Mouse (Mus musculus) testis, adult 2 months (tissue): ENCODE results near the gene Spata32. TPM values are rescaled to one million over a fixed set of nuclear protein-coding genes. Genes with fewer than 3 reads are reported as not detected.

Experiments
- H3K27ac ChIP-seq: fragments of 200-500 bp; 2 replicates; pipeline ENCODE4 v1.5.1; 2012; ENCODE audit warnings: low read depth, low read length; ENCODE audit not compliant: control insufficient read depth, insufficient read depth
- H3K27me3 ChIP-seq: fragments of 200-500 bp; 2 replicates; pipeline ENCODE4 v1.6.1; 2012; ENCODE audit warnings: mild to moderate bottlenecking, low read length, moderate library complexity; ENCODE audit not compliant: control insufficient read depth, insufficient read depth
- H3K36me3 ChIP-seq: fragments of 200-500 bp; 2 replicates; pipeline ENCODE4 v1.6.1; 2012; ENCODE audit warnings: mild to moderate bottlenecking, low read length; ENCODE audit not compliant: control insufficient read depth, insufficient read depth
- H3K4me1 ChIP-seq: fragments of 200-500 bp; 2 replicates; pipeline ENCODE4 v1.6.1; 2012; ENCODE audit warnings: low read length; ENCODE audit not compliant: control insufficient read depth, insufficient read depth
- H3K4me3 ChIP-seq: fragments of 200-500 bp; 2 replicates; pipeline ENCODE4 v1.5.1; 2012; ENCODE audit warnings: low read depth, mild to moderate bottlenecking, low read length, moderate library complexity, mixed read lengths; ENCODE audit not compliant: control insufficient read depth
- CTCF ChIP-seq: fragments of 200-500 bp; IDR thresholded peaks from 2 replicates; pipeline ENCODE4 v1.5.1; 2012; ENCODE audit warnings: low read depth, mild to moderate bottlenecking, inconsistent platforms, low read length, moderate library complexity; ENCODE audit not compliant: control insufficient read depth, insufficient read depth, insufficient replicate concordance
- POLR2A ChIP-seq: fragments of 200-500 bp; IDR thresholded peaks from 2 replicates; pipeline ENCODE4 v1.6.1; 2012; ENCODE audit warnings: low read depth, mild to moderate bottlenecking, inconsistent platforms, low read length, moderate library complexity; ENCODE audit not compliant: control insufficient read depth
- polyA plus RNA-seq: library from polyadenylated mRNA; depleted of rRNA; stranded (reverse); fragments of >200 nt; gene quantifications from 2 replicates; pipeline ENCODE4 v1.2.3, GENCODE M21; 2012

Spata32 gene
- polyA plus RNA-seq, 1 experiment: 142 TPM

DNA sequence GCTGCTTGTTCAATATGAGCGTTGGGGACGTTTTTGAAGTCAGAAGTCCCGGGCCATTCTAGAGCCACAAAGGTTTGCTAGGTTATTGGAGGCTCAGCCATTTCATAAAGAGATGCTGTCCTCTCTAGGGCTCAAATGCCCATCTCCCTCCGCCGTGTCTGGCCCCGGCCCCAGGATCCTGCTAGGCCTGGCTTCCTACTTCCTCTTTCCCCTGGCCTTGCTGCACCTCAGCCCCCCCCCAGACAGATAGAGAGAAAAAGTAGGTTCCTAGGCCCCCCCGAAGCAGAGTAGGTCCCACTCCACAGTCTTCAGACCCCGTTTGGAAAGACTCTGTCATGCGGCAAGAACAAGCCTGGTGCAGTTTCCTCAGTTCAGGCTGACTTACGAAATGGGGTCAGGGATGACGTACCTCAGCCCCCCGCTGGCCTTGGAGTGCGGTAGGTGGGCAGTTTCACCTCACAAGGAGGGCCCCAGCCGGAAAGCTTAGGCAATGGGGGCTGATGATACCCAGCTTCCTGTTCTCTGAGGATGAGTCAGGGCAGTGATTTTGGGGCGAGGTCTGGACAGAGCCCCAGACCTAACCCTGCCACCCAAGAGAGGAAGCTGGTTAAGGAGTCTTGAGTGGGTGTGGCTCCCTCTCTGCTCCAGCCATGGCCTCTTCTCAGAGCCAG is 40.3 kb downstream of the Spata32 start:
- no peaks in the 10 kb centered on the region; the same call in 1 of the 2 replicates for H3K4me1 ChIP-seq
- no peaks in the 10 kb centered on the region for H3K27me3 ChIP-seq
- TF ChIP-seq CTCF: no peak
- no peak for TF ChIP-seq POLR2A
- H3K27ac ChIP-seq: no peak overlapping the region
- H3K36me3 ChIP-seq: no peaks in the 10 kb centered on the region
- H3K4me3 ChIP-seq: no peak overlapping the region

DNA sequence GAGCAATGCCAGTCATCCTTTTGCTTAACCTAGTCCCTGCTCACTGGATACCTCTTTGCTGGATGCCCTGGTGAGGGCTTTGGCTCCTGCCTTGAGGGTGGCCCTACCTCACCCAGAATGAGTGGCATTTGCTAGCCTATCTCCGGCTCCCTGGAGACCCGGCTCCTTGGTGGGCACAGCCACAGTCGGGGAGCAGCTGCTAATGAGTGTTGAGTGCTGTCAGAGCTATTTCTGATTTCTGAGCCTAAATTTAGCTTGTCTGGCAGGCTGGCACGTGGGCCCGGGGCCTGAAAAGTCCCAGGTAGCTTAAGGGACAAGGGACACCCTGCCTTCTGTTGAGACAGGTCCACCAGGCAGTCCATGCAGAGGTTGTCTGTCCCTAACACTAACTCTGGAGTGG is 41.0 kb downstream of the Spata32 start:
- no peak overlapping the region for H3K27ac ChIP-seq
- no peak overlapping the region for H3K4me3 ChIP-seq
- no peak for TF ChIP-seq POLR2A
- TF ChIP-seq CTCF: no peak
- H3K4me1 ChIP-seq: no peaks in the 10 kb centered on the region; the same call in 1 of the 2 replicates
- H3K36me3 ChIP-seq: no peaks in the 10 kb centered on the region
- no peaks in the 10 kb centered on the region for H3K27me3 ChIP-seq

DNA sequence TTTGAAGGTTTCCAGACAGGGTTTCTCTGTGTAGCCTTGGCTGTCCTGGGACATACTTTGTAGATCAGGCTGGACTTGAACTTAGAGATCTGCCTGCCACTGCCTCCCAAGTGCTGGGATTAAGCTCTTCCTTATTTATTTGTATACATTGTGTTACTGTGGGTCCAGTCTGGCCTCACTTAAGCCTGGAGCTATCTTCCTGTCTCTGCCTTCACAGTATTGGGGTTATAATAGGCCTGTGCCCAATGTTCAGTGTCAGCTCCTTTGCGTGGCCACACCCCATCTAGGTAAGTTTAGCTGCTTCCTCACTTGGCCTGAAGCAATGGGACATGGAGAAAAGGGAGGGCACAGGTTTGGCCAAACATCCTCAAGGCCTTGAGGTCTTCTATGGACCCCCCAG is 41.7 kb downstream of the Spata32 start:
- Histone ChIP-seq H3K27ac (no peak overlapping the region), H3K36me3 (no peaks in the 10 kb centered on the region), H3K4me1 (no peaks in the 10 kb centered on the region; the same call in 1 of the 2 replicates), H3K27me3 (no peaks in the 10 kb centered on the region), H3K4me3 (no peak overlapping the region)
- TF ChIP-seq CTCF: no peak
- no peak for TF ChIP-seq POLR2A

DNA sequence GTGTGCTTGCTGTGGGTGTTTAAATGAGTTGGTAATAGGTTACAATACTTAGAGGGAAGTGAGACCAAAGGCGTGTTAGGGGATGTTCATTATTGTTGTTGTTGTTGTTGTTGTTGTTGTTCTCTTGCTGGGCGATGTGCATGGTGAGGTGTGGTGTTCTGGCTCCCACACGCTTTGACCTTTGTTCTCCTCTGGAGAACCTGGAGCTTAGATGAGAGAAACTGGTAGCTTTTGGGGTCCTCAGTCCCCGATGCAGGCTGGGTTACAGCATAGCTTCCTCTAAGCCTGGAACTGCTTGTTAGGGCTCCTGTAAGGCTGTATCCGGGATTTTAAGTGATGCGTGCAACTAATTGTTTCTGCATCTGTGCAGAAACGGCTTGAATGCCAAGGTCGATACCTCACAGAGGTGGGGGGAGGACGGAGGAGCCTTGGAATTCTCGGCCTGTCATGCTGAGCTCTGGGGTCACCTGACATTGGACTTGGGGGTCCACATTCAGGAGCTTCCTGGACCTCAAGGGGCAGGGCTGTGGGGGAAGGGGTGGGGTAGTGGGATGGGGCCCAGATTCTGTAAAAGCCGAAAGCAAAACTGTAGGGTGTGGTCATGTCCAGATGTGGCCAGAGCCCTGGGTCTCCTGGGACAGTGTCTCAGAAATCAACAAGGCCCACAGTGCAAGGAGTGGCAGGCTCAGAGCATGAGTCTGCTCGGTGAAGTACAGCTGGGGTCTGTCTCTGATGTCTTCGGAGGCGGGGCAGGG is 42.4 kb downstream of the Spata32 start:
- Histone ChIP-seq H3K4me3 (no peak overlapping the region), H3K36me3 (no peaks in the 10 kb centered on the region), H3K27me3 (no peaks in the 10 kb centered on the region), H3K27ac (no peak overlapping the region), H3K4me1 (peaks cover 3% of the 10 kb centered on the region; the same call in 1 of the 2 replicates)
- TF ChIP-seq CTCF (no peak), POLR2A (no peak)

DNA sequence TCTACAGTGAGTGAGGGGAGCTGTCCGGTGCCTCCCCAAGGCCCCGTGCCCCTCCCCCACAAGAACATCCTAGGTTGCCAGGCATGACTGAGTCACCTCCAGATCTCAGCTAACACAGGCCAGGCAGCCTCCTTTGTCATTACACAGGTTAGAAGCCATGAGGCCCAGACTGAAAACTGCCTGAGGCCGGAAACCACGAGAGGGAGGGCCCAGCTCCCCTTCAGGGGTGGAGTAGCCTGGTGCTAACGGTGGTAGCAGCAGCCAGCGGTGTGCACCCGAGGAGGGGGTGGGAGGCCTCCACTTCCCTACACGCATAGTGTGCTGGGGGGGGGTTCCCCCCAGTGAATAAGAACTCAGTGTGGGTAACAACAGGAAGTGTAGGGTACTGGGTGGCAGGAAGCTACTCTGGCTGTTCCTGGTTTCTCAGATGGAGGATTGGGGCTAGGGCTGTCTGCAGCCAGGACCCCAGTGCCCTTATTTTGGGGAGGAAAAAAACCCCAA is 43.3 kb downstream of the Spata32 start:
- Histone ChIP-seq H3K4me1 (peaks cover 5% of the 10 kb centered on the region; the same call in 1 of the 2 replicates), H3K4me3 (no peak overlapping the region), H3K36me3 (no peaks in the 10 kb centered on the region), H3K27ac (no peak overlapping the region), H3K27me3 (no peaks in the 10 kb centered on the region)
- TF ChIP-seq POLR2A (no peak), CTCF (no peak)

DNA sequence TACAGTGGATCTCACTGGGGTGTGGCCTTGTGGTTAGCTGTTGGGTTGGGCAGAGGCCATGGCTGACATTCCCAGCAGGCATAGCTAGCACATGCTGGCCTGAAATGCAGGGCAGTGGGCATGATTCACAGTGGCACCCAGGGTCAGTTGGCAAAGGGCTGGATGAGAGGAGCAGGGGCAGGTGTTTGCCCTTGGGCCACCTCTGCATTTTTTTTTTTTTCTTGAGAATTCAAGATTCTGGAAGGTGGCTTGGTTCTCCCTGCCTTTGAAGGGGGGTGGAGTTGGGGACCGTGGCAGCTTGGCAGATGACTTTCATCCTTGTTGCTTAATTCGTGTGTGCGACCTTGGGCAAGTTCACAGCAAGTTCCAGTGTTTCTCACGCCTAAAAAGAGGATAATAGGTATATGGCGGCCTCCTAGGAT is 43.8 kb downstream of the Spata32 start:
- Histone ChIP-seq H3K27me3 (no peaks in the 10 kb centered on the region), H3K4me1 (peaks cover 5% of the 10 kb centered on the region; the same call in 1 of the 2 replicates), H3K4me3 (no peak overlapping the region), H3K36me3 (no peaks in the 10 kb centered on the region), H3K27ac (no peak overlapping the region)
- TF ChIP-seq POLR2A (no peak), CTCF (no peak)

DNA sequence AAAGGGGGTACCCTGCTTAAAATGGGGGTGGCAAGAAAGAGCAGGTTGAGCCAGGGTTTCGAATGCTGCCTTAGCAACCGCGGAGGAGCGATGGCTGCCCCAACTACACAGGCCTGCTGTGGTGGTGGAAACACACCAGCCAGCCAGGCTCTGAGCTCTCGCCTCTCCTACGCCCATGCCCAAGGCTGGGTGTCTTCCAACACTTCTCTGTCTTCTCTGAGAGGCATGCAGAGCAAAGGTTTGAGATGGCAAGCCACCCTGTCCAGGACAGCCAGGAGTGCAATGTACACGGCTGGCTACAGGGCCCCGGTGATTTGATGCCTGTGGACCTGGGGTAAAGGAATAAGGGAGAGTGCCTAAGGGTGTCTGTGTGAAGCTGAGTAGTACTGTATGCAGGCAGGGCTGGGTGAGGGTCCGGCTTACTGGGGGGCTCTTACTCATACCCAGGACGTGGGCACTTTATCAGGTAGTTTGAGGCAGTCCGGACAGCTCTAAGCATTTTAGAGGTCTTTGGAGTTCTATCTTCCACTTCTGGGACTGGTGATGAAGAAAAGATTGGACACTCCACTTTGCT is 44.4 kb downstream of the Spata32 start:
- peaks cover 5% of the 10 kb centered on the region; the same call in 1 of the 2 replicates for H3K4me1 ChIP-seq

More for the DNA sequence above, 44.4 kb downstream of the Spata32 start:
- no peak overlapping the region for H3K4me3 ChIP-seq
- TF ChIP-seq CTCF: no peak
- TF ChIP-seq POLR2A: no peak
- H3K27me3 ChIP-seq: no peaks in the 10 kb centered on the region
- no peak overlapping the region for H3K27ac ChIP-seq
- H3K36me3 ChIP-seq: no peaks in the 10 kb centered on the region
